ENCODE assay signal across 10 mouse cellular contexts in genomic region chr12:11456213-11456612, GRCm38 (mm10). TPM values are rescaled to one million over a fixed set of nuclear protein-coding genes. Genes with fewer than 3 reads are reported as not detected.
DNase-seq lines count a peak whose midpoint lies in the region; ATAC-seq and TF ChIP-seq lines count a peak whose summit lies in the region.
"Had no signal": no experiment of that assay in that cellular context is flagged by ENCODE, and none has a peak within 500 bp of the region (broad histone marks: within the 10 kb centered on the region; RNA-seq: fewer than 3 reads in every experiment).

No protein-coding gene starts in this region.

- H3K4me3 ChIP-seq in cortical plate, adult 2 months (ENCODE audit: insufficient read depth, low read length), result peak overlapping the region; percentile 50
- H3K4me3 ChIP-seq in hindbrain, embryonic 13.5 days, result peak overlapping the region; percentile 64
- H3K4me3 ChIP-seq in midbrain, embryonic 14.5 days (replicated peaks; ENCODE audit: low read depth, low read length), result peak overlapping the region; percentile 58

- H3K4me2 ChIP-seq in hindbrain, embryonic 13.5 days, result peak overlapping the region; percentile 80
- peak overlapping the region; percentile 91 for H3K4me2 ChIP-seq in midbrain, embryonic 14.5 days (ENCODE audit: low read length)

- peaks cover 6% of the 10 kb centered on the region; the same call in 1 of the 2 replicates for H3K27me3 ChIP-seq in hindbrain, embryonic 13.5 days
- H3K27me3 ChIP-seq in midbrain, embryonic 14.5 days (ENCODE audit: control insufficient read depth, insufficient read depth, low read length), result no peaks in the 10 kb centered on the region

- ATAC-seq in hindbrain, embryonic 13.5 days (ENCODE audit: low FRiP score), result no peak; the same call in 1 of the 2 replicates
- ATAC-seq in midbrain, embryonic 14.5 days (ENCODE audit: low FRiP score, low TSS enrichment), result no peak; the same call in 1 of the 2 replicates

- 5% methylated on average over 11 of the region's 11 CpGs for WGBS in hindbrain, embryonic 13.5 days
- WGBS in midbrain, embryonic 14.5 days, result 5% methylated on average over 11 of the region's 11 CpGs

- peak; percentile 3 for DNase-seq in kidney, adult 11 months
- DNase-seq in kidney, postnatal 14 days, result no peak
- no peak for DNase-seq in midbrain, embryonic 14.5 days
- no peak for DNase-seq in gastrocnemius, adult 8-10 months (ENCODE audit: low spot score in 2 of 2)
- DNase-seq in kidney, postnatal 10 days, result no peak
- no peak for DNase-seq in spleen, postnatal 10 days (ENCODE audit: low spot score in 2 of 2)

- peak overlapping the region; percentile 77 for H3K9ac ChIP-seq in hindbrain, embryonic 13.5 days
- H3K9ac ChIP-seq in midbrain, embryonic 14.5 days (replicated peaks; ENCODE audit: low read length), result peak overlapping the region; percentile 71

- no peak for TF ChIP-seq POLR2A in cortical plate, adult 2 months (IDR thresholded peaks at IDR 0.05; ENCODE audit: extremely low read depth, insufficient read depth, low read length)

- H3K27ac ChIP-seq in cortical plate, adult 2 months (ENCODE audit: insufficient read depth, low read length), result peak overlapping the region; percentile 27
- peak overlapping the region; percentile 18; the same call in 1 of the 2 replicates for H3K27ac ChIP-seq in hindbrain, embryonic 13.5 days
- no peak overlapping the region for H3K27ac ChIP-seq in midbrain, embryonic 14.5 days (replicated peaks; ENCODE audit: low read depth, low read length)

- H3K4me1 ChIP-seq in cortical plate, adult 2 months (ENCODE audit: control insufficient read depth, insufficient read depth, low read length), result no peaks in the 10 kb centered on the region
- 0 out of 2 replicates have a peak, but pooled peaks cover 4% of the 10 kb centered on the region for H3K4me1 ChIP-seq in hindbrain, embryonic 13.5 days (replicated peaks)
- peaks cover 5% of the 10 kb centered on the region; the same call in 1 of the 2 replicates for H3K4me1 ChIP-seq in midbrain, embryonic 14.5 days (ENCODE audit: control insufficient read depth, insufficient read depth, low read length)

- TF ChIP-seq CTCF in cortical plate, adult 2 months (IDR thresholded peaks at IDR 0.05; ENCODE audit: extremely low read depth, insufficient read depth, low read length), result no peak

- no peaks in the 10 kb centered on the region for H3K36me3 ChIP-seq in hindbrain, embryonic 13.5 days
- no peaks in the 10 kb centered on the region for H3K36me3 ChIP-seq in midbrain, embryonic 14.5 days (ENCODE audit: control insufficient read depth, insufficient read depth, low read length)

- H3K9me3 ChIP-seq in hindbrain, embryonic 13.5 days, result no peaks in the 10 kb centered on the region
- no peaks in the 10 kb centered on the region for H3K9me3 ChIP-seq in midbrain, embryonic 14.5 days (ENCODE audit: control insufficient read depth, low read length)

RNA-seq across cellular contexts. Expression of gene Rad51ap2, which starts 0.3 kb away (rescaled TPM):
- 1.2 TPM in 2 replicates for polyA plus RNA-seq in cortical plate, adult 2 months (2012; rRNA removed)
- polyA plus RNA-seq in hindbrain, embryonic 13.5 days (2015; fragmentation: Nextera tagmentation; extraction: Ambion mirVana), result 0.27 and 0.47 TPM in 2 replicates
- 0.15 and 0.18 TPM in 2 replicates for polyA plus RNA-seq in midbrain, embryonic 14.5 days (2014; fragmentation: Nextera tagmentation; extraction: Ambion mirVana)
- not detected for total RNA-seq in gastrocnemius, adult 8-10 months (2022)
- total RNA-seq: gastrocnemius, postnatal 36 days had no signal
- polyA plus RNA-seq: spleen, adult 2 months had no signal

RNA-seq across cellular contexts. Expression of gene Vsnl1, which starts 19.8 kb away (rescaled TPM):
- polyA plus RNA-seq in cortical plate, adult 2 months (2012; rRNA removed), result 586 and 603 TPM in 2 replicates
- 23.6 and 28.5 TPM in 2 replicates for polyA plus RNA-seq in hindbrain, embryonic 13.5 days (2015; fragmentation: Nextera tagmentation; extraction: Ambion mirVana)
- polyA plus RNA-seq in midbrain, embryonic 14.5 days (2014; fragmentation: Nextera tagmentation; extraction: Ambion mirVana), result 55.8 and 61.9 TPM in 2 replicates
- total RNA-seq in gastrocnemius, adult 8-10 months (2022), result not detected
- total RNA-seq: gastrocnemius, postnatal 36 days had no signal
- polyA plus RNA-seq: spleen, adult 2 months had no signal
